Comparison of ENCODE assay signal across 17 mouse cellular contexts in genomic region chr11:64139483-64139882, GRCm38 (mm10).
"Had no signal": no experiment of that assay in that cellular context is flagged by ENCODE, and none has a peak within 500 bp of the region (broad histone marks: within the 10 kb centered on the region; RNA-seq: fewer than 3 reads in every experiment).

No protein-coding gene starts in this region.

- H3K27ac ChIP-seq: liver, embryonic 13.5 days; liver, embryonic 15.5 days; macrophage; midbrain, embryonic 13.5 days; midbrain, embryonic 15.5 days; neural tube, embryonic 12.5 days; stomach, embryonic 15.5 days had no signal

- ATAC-seq: liver, postnatal 0 days; midbrain, embryonic 13.5 days; midbrain, embryonic 15.5 days had no signal

- H3K36me3 ChIP-seq: liver, embryonic 13.5 days; liver, embryonic 15.5 days; midbrain, embryonic 13.5 days; midbrain, embryonic 15.5 days; neural tube, embryonic 12.5 days; stomach, embryonic 15.5 days had no signal

- DNase-seq: liver; liver, embryonic 13.5 days; liver, postnatal 0 days; lung, embryonic 14.5 days; right cerebral cortex, postnatal 14 days; thymus, adult 18-20 months; thymus, postnatal 25 days; thymus, postnatal 4 days had no signal

- H3K4me1 ChIP-seq: liver, embryonic 13.5 days; liver, embryonic 15.5 days; megakaryocyte, embryonic 14.5 days; midbrain, embryonic 15.5 days; neural tube, embryonic 12.5 days; stomach, embryonic 15.5 days had no signal

- H3K4me3 ChIP-seq: liver, embryonic 13.5 days; liver, embryonic 15.5 days; megakaryocyte, embryonic 14.5 days; midbrain, embryonic 13.5 days; midbrain, embryonic 15.5 days; neural tube, embryonic 12.5 days; stomach, embryonic 15.5 days had no signal

- H3K4me2 ChIP-seq: liver, embryonic 11.5 days; liver, embryonic 13.5 days; liver, embryonic 15.5 days; lung, embryonic 14.5 days; midbrain, embryonic 11.5 days; midbrain, embryonic 13.5 days; midbrain, embryonic 15.5 days; neural tube, embryonic 12.5 days; stomach, embryonic 15.5 days had no signal

- H3K9me3 ChIP-seq: liver, embryonic 13.5 days; liver, embryonic 15.5 days; midbrain, embryonic 13.5 days; midbrain, embryonic 15.5 days; neural tube, embryonic 12.5 days; stomach, embryonic 15.5 days had no signal

- H3K27me3 ChIP-seq: liver, embryonic 13.5 days; liver, embryonic 15.5 days; midbrain, embryonic 13.5 days; midbrain, embryonic 15.5 days; neural tube, embryonic 12.5 days; stomach, embryonic 15.5 days had no signal

- H3K9ac ChIP-seq: liver, embryonic 13.5 days; liver, embryonic 15.5 days; liver, postnatal 0 days; lung, embryonic 14.5 days; midbrain, embryonic 13.5 days; midbrain, embryonic 15.5 days; neural tube, embryonic 12.5 days; stomach, embryonic 15.5 days had no signal
